Mouse (Mus musculus): ENCODE results near the gene Sucnr1. TPM values are rescaled to one million over a fixed set of nuclear protein-coding genes. Genes with fewer than 3 reads are reported as not detected.

Gene Sucnr1
- polyA plus RNA-seq, 1 experiment from 2014 or later: not detected

DNA sequence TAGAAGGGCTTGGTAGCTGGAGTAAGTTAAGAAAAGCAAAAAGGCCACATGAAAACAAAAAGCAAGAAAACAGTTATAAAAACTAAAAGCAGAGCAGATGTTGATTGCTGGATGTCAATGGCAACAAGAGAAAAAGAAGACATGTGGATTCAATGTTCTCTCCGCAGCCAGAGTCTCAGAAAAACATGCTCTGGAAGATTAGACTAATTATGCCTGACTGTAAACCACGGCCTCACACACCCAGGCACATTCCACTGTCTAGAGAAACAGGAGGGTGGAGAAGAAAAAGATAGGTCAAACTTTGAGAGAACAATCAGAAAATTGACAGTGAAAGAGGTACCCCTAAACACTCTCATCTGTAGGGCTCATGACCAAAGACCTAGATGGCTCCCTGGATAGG lies 54.1 kb downstream of the Sucnr1 start:
- H3K4me1 ChIP-seq (ENCODE audit: control insufficient read depth, insufficient read depth, low read length): no peaks in the 10 kb centered on the region
- no peaks in the 10 kb centered on the region for H3K9me3 ChIP-seq (replicated peaks; ENCODE audit: control insufficient read depth, low read length, poor library complexity, severe bottlenecking)
- no peak overlapping the region for H3K4me2 ChIP-seq (ENCODE audit: low read length)
- no peaks in the 10 kb centered on the region for H3K27me3 ChIP-seq (ENCODE audit: control insufficient read depth, insufficient read depth, low read depth, low read length)
- H3K36me3 ChIP-seq (ENCODE audit: control insufficient read depth, insufficient read depth, low read length): no peaks in the 10 kb centered on the region
- no peak for ATAC-seq
- H3K27ac ChIP-seq (ENCODE audit: low read length): no peak overlapping the region
- no peak overlapping the region for H3K9ac ChIP-seq (ENCODE audit: low read depth, low read length)
- 75% methylated on average over 2 of the region's 2 CpGs for WGBS
- no peak overlapping the region for H3K4me3 ChIP-seq (ENCODE audit: low read depth, low read length)

Other genes with a start within 250 kb of the Sucnr1 start
- not detected in 2 replicates for gene Gm8298, start 220.8 kb upstream of the Sucnr1 start, polyA plus RNA-seq (2015; fragmentation: Nextera tagmentation; extraction: Ambion mirVana)
- gene C130079G13Rik, start 156.7 kb upstream of the Sucnr1 start, polyA plus RNA-seq (2015; fragmentation: Nextera tagmentation; extraction: Ambion mirVana): not detected in 2 replicates
- not detected in 2 replicates for gene Aadacl2, start 75.1 kb upstream of the Sucnr1 start, polyA plus RNA-seq (2015; fragmentation: Nextera tagmentation; extraction: Ambion mirVana)
- gene Aadac, start 56.2 kb upstream of the Sucnr1 start, polyA plus RNA-seq (2015; fragmentation: Nextera tagmentation; extraction: Ambion mirVana): not detected in 2 replicates

Data from midbrain, embryonic 16.5 days (tissue).